Mouse (Mus musculus): ENCODE results near the gene Shb.

DNA sequence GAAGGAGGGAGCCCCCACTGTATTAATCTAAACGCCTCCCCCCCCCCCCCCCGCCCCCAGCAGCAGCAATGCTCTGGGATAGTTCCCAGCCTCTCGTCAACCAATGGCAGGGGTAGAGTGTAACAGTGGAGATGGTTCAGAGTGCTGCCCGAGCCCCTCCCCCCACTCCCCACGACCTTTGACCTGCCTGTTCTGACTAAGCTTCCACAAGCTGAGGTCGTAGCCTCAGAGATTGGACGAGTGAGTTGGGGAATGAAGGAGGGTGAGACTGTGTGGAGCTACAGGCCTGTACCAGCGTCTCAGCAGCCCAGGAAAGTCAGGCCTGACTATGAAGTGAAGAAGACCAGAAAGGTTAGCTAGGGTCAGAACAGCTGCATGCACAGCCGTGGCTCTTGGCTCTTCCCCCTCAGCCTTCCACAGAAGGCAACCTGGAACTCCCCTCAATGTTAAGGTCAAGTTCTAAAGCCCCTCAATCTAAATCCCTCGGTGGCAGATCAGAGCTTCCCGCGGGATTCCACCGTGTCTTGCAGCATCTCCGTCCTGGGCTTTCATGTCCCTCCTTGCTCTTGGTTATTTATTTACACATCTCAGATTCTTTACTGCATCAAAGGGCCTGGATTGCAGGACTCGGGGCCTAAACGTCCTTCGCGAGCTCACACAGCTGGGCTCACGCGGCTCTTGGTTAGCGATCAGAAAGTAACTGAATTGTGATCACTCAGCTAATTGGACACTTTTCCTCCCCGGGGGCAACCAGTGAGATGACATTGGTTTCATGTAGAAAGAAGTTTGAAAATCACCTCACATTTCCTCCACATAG lies 46.5 kb upstream of the Shb start:
- TF ChIP-seq POLR2A (IDR thresholded peaks at IDR 0.05; ENCODE audit: borderline replicate concordance, extremely low read depth, low read depth, low read length) (no peak), CTCF (IDR thresholded peaks at IDR 0.05; ENCODE audit: insufficient read depth, low read length) (no peak)

All from lung, adult 2 months (tissue).